Mouse (Mus musculus) activated CD4-positive, CD25-positive, alpha-beta regulatory T cell, adult 4 months (primary cell): Measurements from ENCODE around the gene Cep131. TPM values are rescaled to one million over a fixed set of nuclear protein-coding genes. Genes with fewer than 3 reads are reported as not detected.

Experiments
- ATAC-seq: one replicate; pipeline ENCODE4 v1.8.0; 2017
- polyA plus RNA-seq, 2 experiments: library from polyadenylated mRNA; unstranded; fragments of 100-300 nt; shearing (Covaris generic); gene quantifications; one replicate each; pipeline ENCODE4 v1.2.1; 2017

The Cep131 gene
- polyA plus RNA-seq, 2 experiments from 2014 or later: 1.2 to 1.5 TPM

- ATAC-seq: no peak
These were observed 66.8 kb downstream of the Cep131 start for GRCm38 (mm10) chr11:120019542-120020440.

GRCm38 (mm10) chr11:120017011-120017410, 69.6 kb downstream of the Cep131 start:
- ATAC-seq: no peak

DNA sequence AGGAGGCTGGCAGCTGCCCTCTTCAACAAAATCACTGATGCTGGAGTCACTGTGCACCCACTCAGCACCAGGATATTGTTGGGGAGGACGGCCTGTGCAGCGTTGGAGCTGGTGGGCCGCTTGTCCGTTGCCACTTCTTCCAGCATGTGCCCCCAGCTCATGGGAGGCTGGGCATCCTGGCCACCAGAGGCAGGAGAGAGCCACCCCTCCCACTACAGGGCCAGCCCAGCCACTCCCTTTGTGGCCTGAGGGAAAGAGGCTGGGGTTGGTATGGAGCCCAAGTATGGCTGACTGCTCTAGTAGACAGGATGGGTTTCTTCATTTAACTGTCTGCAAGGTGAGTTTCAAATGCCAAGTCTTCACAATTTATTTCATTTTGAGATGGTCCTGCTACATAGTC, 71.9 kb downstream of the Cep131 start:
- no peak for ATAC-seq

Other genes starting within 250 kb of the Cep131 start
- 10 to 100 TPM; 46.6 to 52.0 TPM for gene Chmp6, start 173.4 kb downstream of the Cep131 start, polyA plus RNA-seq
- 10 to 100 TPM in 1 of 2 experiments, 1 to 10 TPM in 1; 6.9 to 12.0 TPM for gene Baiap2, start 144.1 kb downstream of the Cep131 start, polyA plus RNA-seq
- not detected for gene Aatk, start 39.7 kb downstream of the Cep131 start, polyA plus RNA-seq
- 10 to 100 TPM in 1 of 2 experiments, 1 to 10 TPM in 1; 7.3 to 10.4 TPM for gene Tepsin, start 11.9 kb upstream of the Cep131 start, polyA plus RNA-seq
- gene Ndufaf8, start 12.1 kb upstream of the Cep131 start, polyA plus RNA-seq: 10 to 100 TPM; 85.8 to 94.6 TPM
- gene Slc38a10, start 64.5 kb upstream of the Cep131 start, polyA plus RNA-seq: 10 to 100 TPM; 30.8 to 54.7 TPM
- not detected for gene Bahcc1, start 146.1 kb upstream of the Cep131 start, polyA plus RNA-seq